7 mouse cellular contexts compared by ENCODE assay signal in genomic region chr14:54817791-54818190, GRCm38 (mm10). TPM values are rescaled to one million over a fixed set of nuclear protein-coding genes. Genes with fewer than 3 reads are reported as not detected.
DNase-seq lines count a peak whose midpoint lies in the region; ATAC-seq lines count a peak whose summit lies in the region.

No protein-coding gene starts in this region.

- H3K4me2 ChIP-seq in kidney, embryonic 14.5 days (replicated peaks; ENCODE audit: low read depth, low read length): no peak overlapping the region

- no peaks in the 10 kb centered on the region; the same call in 1 of the 2 replicates for H3K4me1 ChIP-seq in kidney, embryonic 14.5 days (ENCODE audit: control insufficient read depth, insufficient read depth, low read length)

- H3K4me3 ChIP-seq in kidney, embryonic 14.5 days (ENCODE audit: low read length): no peak overlapping the region

- H3K9ac ChIP-seq in kidney, embryonic 14.5 days (ENCODE audit: low read depth, low read length): no peak overlapping the region

- no peak overlapping the region for H3K27ac ChIP-seq in kidney, embryonic 14.5 days (ENCODE audit: low read depth, low read length)

- no peaks in the 10 kb centered on the region for H3K9me3 ChIP-seq in kidney, embryonic 14.5 days (ENCODE audit: control insufficient read depth, low read length)

- no peaks in the 10 kb centered on the region for H3K27me3 ChIP-seq in kidney, embryonic 14.5 days (ENCODE audit: control insufficient read depth, insufficient read depth, low read length)

- intact Hi-C loops in heart, postnatal 14 days (cut with DNase I): loop anchor here (1.0 kb wide), 1 partner anchor 103 kb away; no protein-coding TSS in a partner anchor

- no peaks in the 10 kb centered on the region for H3K36me3 ChIP-seq in kidney, embryonic 14.5 days (ENCODE audit: control insufficient read depth, insufficient read depth, low read length)

- WGBS in kidney, embryonic 14.5 days: 52% methylated on average over 2 of the region's 2 CpGs

- ATAC-seq in kidney, embryonic 14.5 days (ENCODE audit: low FRiP score, low TSS enrichment): no peak

- DNase-seq in kidney, adult 11 months: peak; percentile 37
- peak; percentile 66 for DNase-seq in MEL-GATA-1-ER (ENCODE audit: extremely low read depth, low read depth)
- DNase-seq in c-Kit-positive CD71-negative TER-119-negative erythroid progenitor cells, embryonic 14.5 days (ENCODE audit: low read depth): peak; percentile 42
- DNase-seq in heart, postnatal 14 days: peak; percentile 11 to 29
- DNase-seq in lung, postnatal 10 days: peak; percentile 19
- no peak for DNase-seq in spleen, adult 12 weeks (ENCODE audit: low spot score)

RNA-seq across cellular contexts. Expression of gene Rnf212b, which starts 3.9 kb away (rescaled TPM):
- polyA plus RNA-seq in kidney, embryonic 14.5 days (2014; fragmentation: Nextera tagmentation; extraction: Ambion mirVana): not detected in 2 replicates
- total RNA-seq in heart, postnatal 14 days (2021): not detected

RNA-seq across cellular contexts. Expression of gene Slc7a8, which starts 36.0 kb away (rescaled TPM):
- 5.8 and 12.1 TPM in 2 replicates for polyA plus RNA-seq in kidney, embryonic 14.5 days (2014; fragmentation: Nextera tagmentation; extraction: Ambion mirVana)
- total RNA-seq in heart, postnatal 14 days (2021): 1 to 10 TPM; 3.2 to 3.7 TPM

RNA-seq across cellular contexts. Expression of gene Homez, which starts 53.0 kb away (rescaled TPM):
- polyA plus RNA-seq in kidney, embryonic 14.5 days (2014; fragmentation: Nextera tagmentation; extraction: Ambion mirVana): 10.3 and 19.1 TPM in 2 replicates
- 1 to 10 TPM; 6.7 to 8.6 TPM for total RNA-seq in heart, postnatal 14 days (2021)

RNA-seq across cellular contexts. Expression of gene Ppp1r3e, which starts 59.6 kb away (rescaled TPM):
- polyA plus RNA-seq in kidney, embryonic 14.5 days (2014; fragmentation: Nextera tagmentation; extraction: Ambion mirVana): 2.9 and 4.5 TPM in 2 replicates
- 1 to 10 TPM; 2.8 to 5.2 TPM for total RNA-seq in heart, postnatal 14 days (2021)
